Mouse (Mus musculus): ENCODE measurements around the gene Gpr157. TPM values are rescaled to one million over a fixed set of nuclear protein-coding genes. Genes with fewer than 3 reads are reported as not detected.

Gene Gpr157
- polyA plus RNA-seq, 1 experiment, result 1.2 TPM

GRCm38 (mm10) chr4:150144242-150144641, 57.1 kb downstream of the Gpr157 start:
- no peak overlapping the region for H3K4me3 ChIP-seq (ENCODE audit: insufficient read depth, low read depth, low read length)
- no peaks in the 10 kb centered on the region for H3K36me3 ChIP-seq (ENCODE audit: control insufficient read depth, insufficient read depth, low read length)
- no peaks in the 10 kb centered on the region for H3K4me1 ChIP-seq (ENCODE audit: control insufficient read depth, insufficient read depth, low read length)
- DNase-seq, result no peak
- TF ChIP-seq CTCF (conservative IDR thresholded peaks at IDR 0.05; ENCODE audit: insufficient read depth, insufficient read length, low read depth, low read length) (no peak), POLR2A (IDR thresholded peaks at IDR 0.05; ENCODE audit: low read depth, low read length) (no peak)
- no peaks in the 10 kb centered on the region for H3K27me3 ChIP-seq (replicated peaks; ENCODE audit: control insufficient read depth, insufficient read depth, low read length)
- no peak overlapping the region for H3K27ac ChIP-seq (ENCODE audit: insufficient read depth, low read depth, low read length)
- 42% methylated on average over 12 of the region's 12 CpGs for WGBS

- Histone ChIP-seq H3K4me3 (ENCODE audit: insufficient read depth, low read depth, low read length) (no peak overlapping the region), H3K27me3 (replicated peaks; ENCODE audit: control insufficient read depth, insufficient read depth, low read length) (no peaks in the 10 kb centered on the region), H3K36me3 (ENCODE audit: control insufficient read depth, insufficient read depth, low read length) (no peaks in the 10 kb centered on the region), H3K4me1 (ENCODE audit: control insufficient read depth, insufficient read depth, low read length) (no peaks in the 10 kb centered on the region), H3K27ac (ENCODE audit: insufficient read depth, low read depth, low read length) (no peak overlapping the region)
- TF ChIP-seq POLR2A (IDR thresholded peaks at IDR 0.05; ENCODE audit: low read depth, low read length) (no peak), CTCF (conservative IDR thresholded peaks at IDR 0.05; ENCODE audit: insufficient read depth, insufficient read length, low read depth, low read length) (no peak)
- no peak for DNase-seq
- 72% methylated on average over 4 of the region's 4 CpGs for WGBS
Observed at GRCm38 (mm10) chr4:150146286-150146685, 59.1 kb downstream of the Gpr157 start.

GRCm38 (mm10) chr4:150151045-150151444, 63.9 kb downstream of the Gpr157 start:
- WGBS, result 75% methylated on average over 7 of the region's 7 CpGs
- Histone ChIP-seq H3K27ac (ENCODE audit: insufficient read depth, low read depth, low read length) (no peak overlapping the region), H3K36me3 (ENCODE audit: control insufficient read depth, insufficient read depth, low read length) (no peaks in the 10 kb centered on the region), H3K4me3 (ENCODE audit: insufficient read depth, low read depth, low read length) (no peak overlapping the region), H3K4me1 (ENCODE audit: control insufficient read depth, insufficient read depth, low read length) (no peaks in the 10 kb centered on the region), H3K27me3 (replicated peaks; ENCODE audit: control insufficient read depth, insufficient read depth, low read length) (no peaks in the 10 kb centered on the region)
- TF ChIP-seq CTCF (conservative IDR thresholded peaks at IDR 0.05; ENCODE audit: insufficient read depth, insufficient read length, low read depth, low read length), result peak; percentile 16; the same call in 1 of the 2 replicates
- no peak for TF ChIP-seq POLR2A (IDR thresholded peaks at IDR 0.05; ENCODE audit: low read depth, low read length)
- no peak for DNase-seq

DNA sequence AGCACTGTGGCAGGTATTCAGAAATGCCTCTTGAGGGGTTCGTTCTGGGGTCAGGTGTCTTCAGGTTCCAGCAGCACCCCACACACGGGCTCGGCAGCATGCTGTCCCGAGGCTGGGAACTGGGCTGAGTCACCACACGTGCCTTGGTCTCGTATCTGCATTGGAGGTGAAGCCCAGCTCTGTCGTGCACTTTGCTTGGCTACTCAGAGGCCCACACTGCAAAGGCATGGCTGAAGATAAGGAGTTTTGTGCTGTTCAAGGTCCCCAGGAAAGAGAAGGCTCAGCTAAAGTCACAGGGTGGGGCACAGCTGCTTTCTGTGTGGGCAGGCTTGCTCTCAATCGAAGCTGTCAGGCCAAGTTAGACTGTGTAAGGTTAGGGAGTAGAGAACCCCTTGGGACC, 65.3 kb downstream of the Gpr157 start:
- Histone ChIP-seq H3K36me3 (ENCODE audit: control insufficient read depth, insufficient read depth, low read length) (no peaks in the 10 kb centered on the region), H3K4me3 (ENCODE audit: insufficient read depth, low read depth, low read length) (no peak overlapping the region), H3K27ac (ENCODE audit: insufficient read depth, low read depth, low read length) (no peak overlapping the region), H3K27me3 (replicated peaks; ENCODE audit: control insufficient read depth, insufficient read depth, low read length) (no peaks in the 10 kb centered on the region), H3K4me1 (ENCODE audit: control insufficient read depth, insufficient read depth, low read length) (no peaks in the 10 kb centered on the region)
- 76% methylated on average over 8 of the region's 8 CpGs for WGBS
- no peak for TF ChIP-seq CTCF (conservative IDR thresholded peaks at IDR 0.05; ENCODE audit: insufficient read depth, insufficient read length, low read depth, low read length)
- TF ChIP-seq POLR2A (IDR thresholded peaks at IDR 0.05; ENCODE audit: low read depth, low read length), result no peak
- DNase-seq, result no peak

GRCm38 (mm10) chr4:150155301-150155700, 68.1 kb downstream of the Gpr157 start:
- 82% methylated on average over 4 of the region's 4 CpGs for WGBS

More at GRCm38 (mm10) chr4:150155301-150155700, 68.1 kb downstream of the Gpr157 start:
- DNase-seq, result no peak
- no peaks in the 10 kb centered on the region for H3K4me1 ChIP-seq (ENCODE audit: control insufficient read depth, insufficient read depth, low read length)
- no peak overlapping the region for H3K4me3 ChIP-seq (ENCODE audit: insufficient read depth, low read depth, low read length)
- H3K27me3 ChIP-seq (replicated peaks; ENCODE audit: control insufficient read depth, insufficient read depth, low read length), result no peaks in the 10 kb centered on the region
- TF ChIP-seq POLR2A (IDR thresholded peaks at IDR 0.05; ENCODE audit: low read depth, low read length), result no peak
- TF ChIP-seq CTCF (conservative IDR thresholded peaks at IDR 0.05; ENCODE audit: insufficient read depth, insufficient read length, low read depth, low read length), result no peak
- no peak overlapping the region for H3K27ac ChIP-seq (ENCODE audit: insufficient read depth, low read depth, low read length)
- no peaks in the 10 kb centered on the region for H3K36me3 ChIP-seq (ENCODE audit: control insufficient read depth, insufficient read depth, low read length)

Other genes with a start within 250 kb of the Gpr157 start
- gene Spsb1, start 132.3 kb upstream of the Gpr157 start, polyA plus RNA-seq (2012; rRNA removed), result 6.5 and 6.7 TPM in 2 replicates
- 137 and 161 TPM in 2 replicates for gene H6pd, start 78.3 kb upstream of the Gpr157 start, polyA plus RNA-seq (2012; rRNA removed)
- 181 and 266 TPM in 2 replicates for gene Slc2a5, start 31.9 kb downstream of the Gpr157 start, polyA plus RNA-seq (2012; rRNA removed)
- 0.64 and 1.3 TPM in 2 replicates for gene Slc2a7, start 61.6 kb downstream of the Gpr157 start, polyA plus RNA-seq (2012; rRNA removed)
- gene Car6, start 114.0 kb downstream of the Gpr157 start, polyA plus RNA-seq (2012; rRNA removed), result not detected in 2 replicates
- 630 and 636 TPM in 2 replicates for gene Eno1, start 149.4 kb downstream of the Gpr157 start, polyA plus RNA-seq (2012; rRNA removed)
- gene Rere, start 194.3 kb downstream of the Gpr157 start, polyA plus RNA-seq (2012; rRNA removed), result 45.6 and 58.8 TPM in 2 replicates